Mouse (Mus musculus) forebrain, embryonic 11.5 days (tissue): ENCODE data around the gene Ints6. TPM values are rescaled to one million over a fixed set of nuclear protein-coding genes. Genes with fewer than 3 reads are reported as not detected.

Experiments
- ATAC-seq: fragments of 200-750 bp; cut with Nextera tagmentation; replicated peaks from 2 replicates; pipeline ENCODE4 v1.8.0; 2017; ENCODE audit warnings: moderate TSS enrichment; ENCODE audit not compliant: low FRiP score
- DNase-seq: peaks from one replicate; pipeline ENCODE4 v3.0.0-alpha.2; 2017; ENCODE audit warnings: low spot score
- H3K27ac ChIP-seq: fragments of 300-500 bp; sonication (generic); 2 replicates; pipeline ENCODE4 v1.5.1; 2014; ENCODE audit warnings: low read depth, low read length
- H3K27me3 ChIP-seq: fragments of 300-500 bp; sonication (generic); 2 replicates; pipeline ENCODE4 v1.6.1; 2014; ENCODE audit warnings: mild to moderate bottlenecking, low read length, mixed read lengths; ENCODE audit not compliant: control insufficient read depth, insufficient read depth
- H3K36me3 ChIP-seq: fragments of 300-500 bp; sonication (generic); 2 replicates; pipeline ENCODE4 v1.6.1; 2014; ENCODE audit warnings: mild to moderate bottlenecking, low read length, moderate library complexity, mixed read lengths; ENCODE audit not compliant: control insufficient read depth, insufficient read depth
- H3K4me1 ChIP-seq: fragments of 300-500 bp; sonication (generic); replicated peaks from 2 replicates; pipeline ENCODE4 v1.6.1; 2014; ENCODE audit warnings: low read length, mixed read lengths; ENCODE audit not compliant: control insufficient read depth, insufficient read depth
- H3K4me2 ChIP-seq: fragments of 300-500 bp; sonication (generic); 2 replicates; pipeline ENCODE4 v1.6.1; 2014; ENCODE audit warnings: low read depth, mild to moderate bottlenecking, low read length, moderate library complexity, mixed read lengths; ENCODE audit not compliant: severe bottlenecking
- H3K4me3 ChIP-seq: fragments of 300-500 bp; sonication (generic); 2 replicates; pipeline ENCODE4 v1.5.1; 2014; ENCODE audit warnings: low read depth, low read length
- H3K9ac ChIP-seq: fragments of 300-500 bp; sonication (generic); 2 replicates; pipeline ENCODE4 v1.6.1; 2014; ENCODE audit warnings: low read length
- H3K9me3 ChIP-seq: fragments of 300-500 bp; sonication (generic); 2 replicates; pipeline ENCODE4 v1.6.1; 2016; ENCODE audit warnings: low read length, mixed read lengths; ENCODE audit not compliant: control insufficient read depth
- WGBS: fragments of 180-500 bp; shearing (Covaris S2); extraction: QIAGEN DNeasy Blood & Tissue Kit; methylation state at CpG from one replicate; pipeline ENCODE4 v1.1.7; 2014; 5-methylcytosine and 5-hydroxymethylcytosine counted together
- polyA plus RNA-seq: library from polyadenylated mRNA; unstranded; fragments of >200 nt; fragmentation: Nextera tagmentation; extraction: Ambion mirVana; gene quantifications from 2 replicates; pipeline ENCODE4 v1.2.1, GENCODE M21; 2014

The Ints6 gene
- polyA plus RNA-seq, 1 experiment from 2014 or later: 34.3 TPM

DNA sequence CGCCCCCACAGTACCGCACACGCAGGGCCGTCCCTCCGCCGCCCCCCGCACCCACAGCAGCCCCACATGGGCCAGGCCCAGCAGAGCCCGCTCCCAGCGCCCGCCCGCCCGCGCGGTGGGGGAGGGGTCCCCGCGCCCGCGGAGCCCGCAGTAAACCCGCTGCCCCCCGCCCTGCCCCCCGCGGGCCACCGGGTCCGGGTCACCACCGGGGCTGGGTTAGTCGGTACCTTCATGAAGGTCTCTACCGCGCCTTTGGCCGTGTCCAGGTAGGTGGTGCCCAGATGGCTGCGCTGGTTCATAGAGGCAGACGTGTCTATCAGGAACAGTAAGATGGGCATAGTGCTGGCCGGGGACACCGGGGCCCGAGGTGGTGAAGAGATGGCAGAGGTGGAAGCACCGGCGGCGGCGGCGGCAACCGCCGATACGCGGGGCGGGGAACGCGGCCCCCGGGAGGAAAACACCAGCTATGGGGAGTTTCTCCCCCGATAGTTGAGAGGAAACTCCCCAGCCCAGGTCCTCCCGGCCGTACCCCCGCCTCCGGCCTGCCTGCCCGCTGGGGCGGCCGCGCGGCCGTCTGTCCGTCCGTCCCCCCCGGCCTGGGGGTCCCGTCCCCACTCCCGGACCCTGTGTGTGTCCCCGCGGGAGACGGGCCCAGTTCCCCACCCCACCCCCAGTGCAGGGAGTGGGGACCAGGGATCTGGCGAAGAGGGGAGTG, 491 bp downstream of the Ints6 start:
- H3K4me3 ChIP-seq: peak overlapping the region; percentile 94
- peak overlapping the region; percentile 97 for H3K27ac ChIP-seq
- DNase-seq (peak; percentile 85), ATAC-seq (peak; percentile 48)
- H3K27me3 ChIP-seq: no peaks in the 10 kb centered on the region
- H3K4me1 ChIP-seq: peaks cover 2% of the 10 kb centered on the region; the same call in 1 of the 2 replicates
- H3K36me3 ChIP-seq: no peaks in the 10 kb centered on the region
- peak overlapping the region; percentile 96 for H3K9ac ChIP-seq
- H3K4me2 ChIP-seq: peak overlapping the region; percentile 74
- H3K9me3 ChIP-seq: no peaks in the 10 kb centered on the region
- WGBS: under 1% methylated on average over 47 of the region's 68 CpGs

DNA sequence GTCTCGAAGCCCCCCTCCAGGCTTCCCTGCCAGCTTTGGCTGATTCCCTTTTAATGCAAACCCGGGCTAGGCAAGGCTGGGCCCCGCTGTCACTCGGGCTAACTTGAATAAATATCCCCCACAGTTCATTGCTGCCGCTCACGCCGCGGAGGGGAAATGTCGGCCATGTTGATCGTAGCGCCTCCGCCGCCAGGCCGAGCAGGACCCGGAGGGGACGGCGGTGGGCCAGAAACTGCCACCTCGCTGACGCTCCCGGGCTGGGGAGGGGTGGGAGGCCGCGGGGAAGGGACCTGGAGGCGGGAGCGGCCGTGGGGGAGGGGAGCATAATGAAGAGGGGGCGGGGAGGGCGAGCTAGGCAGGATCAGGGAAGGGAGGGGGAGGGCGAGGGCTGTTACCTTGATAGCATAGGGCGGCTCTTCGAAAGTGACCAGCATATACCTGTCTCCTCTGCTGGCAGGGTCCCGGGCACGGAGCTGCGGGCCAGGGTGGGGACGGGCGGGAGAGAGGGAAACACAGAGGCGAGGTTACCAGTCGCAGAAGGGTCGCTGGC, 1.1 kb downstream of the Ints6 start:
- DNase-seq (peak; percentile 91), ATAC-seq (peak; percentile 58)
- Histone ChIP-seq H3K27me3 (no peaks in the 10 kb centered on the region), H3K36me3 (no peaks in the 10 kb centered on the region), H3K4me3 (peak overlapping the region; percentile 94), H3K27ac (peak overlapping the region; percentile 97), H3K9ac (peak overlapping the region; percentile 96), H3K9me3 (no peaks in the 10 kb centered on the region), H3K4me2 (peak overlapping the region; percentile 74), H3K4me1 (peaks cover 2% of the 10 kb centered on the region; the same call in 1 of the 2 replicates)
- WGBS: under 1% methylated on average over 34 of the region's 38 CpGs

GRCm38 (mm10) chr14:62758714-62759113, 2.3 kb downstream of the Ints6 start:
- H3K4me2 ChIP-seq: no peak overlapping the region
- no peaks in the 10 kb centered on the region for H3K27me3 ChIP-seq
- no peak overlapping the region for H3K9ac ChIP-seq
- no peaks in the 10 kb centered on the region for H3K36me3 ChIP-seq
- H3K4me1 ChIP-seq: peaks cover 2% of the 10 kb centered on the region; the same call in 1 of the 2 replicates
- no peaks in the 10 kb centered on the region for H3K9me3 ChIP-seq
- no peak for ATAC-seq
- no peak overlapping the region for H3K27ac ChIP-seq
- WGBS: 91% methylated on average over 5 of the region's 5 CpGs
- no peak for DNase-seq
- no peak overlapping the region for H3K4me3 ChIP-seq

GRCm38 (mm10) chr14:62755095-62755640, 5.8 kb downstream of the Ints6 start:
- peaks cover 2% of the 10 kb centered on the region; the same call in 1 of the 2 replicates for H3K4me1 ChIP-seq
- DNase-seq (no peak), ATAC-seq (no peak)
- H3K4me3 ChIP-seq: no peak overlapping the region
- H3K4me2 ChIP-seq: no peak overlapping the region
- no peaks in the 10 kb centered on the region for H3K9me3 ChIP-seq
- no peaks in the 10 kb centered on the region for H3K27me3 ChIP-seq
- H3K36me3 ChIP-seq: no peaks in the 10 kb centered on the region
- 97% methylated on average over 1 of the region's 1 CpGs for WGBS
- no peak overlapping the region for H3K9ac ChIP-seq
- H3K27ac ChIP-seq: no peak overlapping the region

- H3K4me1 ChIP-seq: no peaks in the 10 kb centered on the region
- H3K9ac ChIP-seq: no peak overlapping the region
- no peak overlapping the region for H3K27ac ChIP-seq
- H3K9me3 ChIP-seq: no peaks in the 10 kb centered on the region
- H3K4me3 ChIP-seq: no peak overlapping the region
- H3K4me2 ChIP-seq: no peak overlapping the region
- DNase-seq (no peak), ATAC-seq (no peak)
- WGBS: 88% methylated on average over 2 of the region's 2 CpGs
- H3K36me3 ChIP-seq: peaks cover 3% of the 10 kb centered on the region; the same call in 1 of the 2 replicates
- no peaks in the 10 kb centered on the region for H3K27me3 ChIP-seq
These were observed 9.5 kb downstream of the Ints6 start for GRCm38 (mm10) chr14:62751479-62751878.

DNA sequence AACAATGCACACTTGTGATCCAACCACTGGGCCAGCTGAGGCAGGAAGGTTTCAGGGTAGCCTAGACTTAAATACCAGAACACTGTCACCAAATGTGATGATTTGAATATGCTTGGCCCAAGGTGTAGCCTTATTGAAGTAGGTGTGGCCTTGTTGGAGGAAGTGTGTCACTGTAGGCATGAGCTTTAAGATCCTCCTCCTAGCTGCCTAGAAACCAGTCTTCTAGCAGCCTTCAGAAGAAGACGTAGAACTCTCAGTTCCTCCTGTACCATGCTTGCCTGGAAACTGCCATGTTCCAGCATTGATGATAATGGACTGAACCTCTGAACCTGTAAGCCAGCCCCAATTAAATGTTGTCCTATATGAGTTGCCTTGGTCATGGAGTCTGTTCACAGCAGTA, 25.3 kb downstream of the Ints6 start:
- peaks cover 3% of the 10 kb centered on the region; the same call in 1 of the 2 replicates for H3K36me3 ChIP-seq
- H3K9me3 ChIP-seq: no peaks in the 10 kb centered on the region
- 92% methylated on average over 1 of the region's 1 CpGs for whole genome bisulfite sequencing

GRCm38 (mm10) chr14:62733666-62734065, 27.3 kb downstream of the Ints6 start:
- Histone ChIP-seq H3K27ac (no peak overlapping the region), H3K36me3 (peaks cover 3% of the 10 kb centered on the region; the same call in 1 of the 2 replicates), H3K4me1 (no peaks in the 10 kb centered on the region), H3K4me3 (no peak overlapping the region), H3K9ac (no peak overlapping the region), H3K4me2 (no peak overlapping the region), H3K27me3 (no peaks in the 10 kb centered on the region), H3K9me3 (no peaks in the 10 kb centered on the region)
- DNase-seq (no peak), ATAC-seq (no peak)
- 85% methylated on average over 2 of the region's 2 CpGs for WGBS

More for the DNA sequence above, 25.3 kb downstream of the Ints6 start:
- Histone ChIP-seq H3K4me1 (no peaks in the 10 kb centered on the region), H3K4me3 (no peak overlapping the region), H3K4me2 (no peak overlapping the region), H3K9ac (no peak overlapping the region), H3K27me3 (no peaks in the 10 kb centered on the region), H3K27ac (no peak overlapping the region)
- ATAC-seq: no peak
- no peak for DNase-seq

GRCm38 (mm10) chr14:62731902-62732301, 29.1 kb downstream of the Ints6 start:
- no peak for ATAC-seq
- 96% methylated on average over 1 of the region's 1 CpGs for WGBS
- no peaks in the 10 kb centered on the region for H3K4me1 ChIP-seq

More at GRCm38 (mm10) chr14:62731902-62732301, 29.1 kb downstream of the Ints6 start:
- H3K9me3 ChIP-seq: no peaks in the 10 kb centered on the region
- no peak overlapping the region for H3K27ac ChIP-seq
- H3K36me3 ChIP-seq: peaks cover 3% of the 10 kb centered on the region; the same call in 1 of the 2 replicates
- H3K9ac ChIP-seq: no peak overlapping the region
- no peaks in the 10 kb centered on the region for H3K27me3 ChIP-seq
- DNase-seq: no peak
- no peak overlapping the region for H3K4me2 ChIP-seq
- H3K4me3 ChIP-seq: no peak overlapping the region
